Mouse (Mus musculus) heart, adult 2 months (tissue): ENCODE results near the gene Ppp1cc. TPM values are rescaled to one million over a fixed set of nuclear protein-coding genes. Genes with fewer than 3 reads are reported as not detected.
"Not testable (repeated sequence)": the region's sequence is repeated elsewhere in the genome, so short reads cannot be mapped to it uniquely, and the experiment has no call there.

Experiments used
- DNase-seq, 2 experiments: peaks; one replicate each; pipeline ENCODE4 v3.0.0; 2021
- H3K27ac ChIP-seq: fragments of 200-600 bp; 2 replicates; pipeline ENCODE4 v1.8.1; 2022
- H3K27me3 ChIP-seq: fragments of 200-500 bp; 2 replicates; pipeline ENCODE4 v1.6.1; 2012; ENCODE audit warnings: mild to moderate bottlenecking, low read length, inconsistent platforms, mixed read lengths; ENCODE audit not compliant: control insufficient read depth, insufficient read depth
- H3K36me3 ChIP-seq: fragments of 200-500 bp; 2 replicates; pipeline ENCODE4 v1.6.1; 2012; ENCODE audit warnings: low read length, inconsistent platforms; ENCODE audit not compliant: control insufficient read depth, insufficient read depth
- H3K4me1 ChIP-seq: fragments of 200-500 bp; 2 replicates; pipeline ENCODE4 v1.6.1; 2011; ENCODE audit warnings: low read length; ENCODE audit not compliant: control insufficient read depth, insufficient read depth
- H3K4me3 ChIP-seq: fragments of 200-600 bp; 2 replicates; pipeline ENCODE4 v1.8.1; 2022
- H3K79me2 ChIP-seq: fragments of 200-500 bp; replicated peaks from 2 replicates; pipeline ENCODE4 v1.6.1; 2012; ENCODE audit warnings: mild to moderate bottlenecking, inconsistent platforms, low read length, moderate library complexity, mixed read lengths; ENCODE audit not compliant: control insufficient read depth, insufficient read depth
- H3K9ac ChIP-seq: fragments of 200-500 bp; 2 replicates; pipeline ENCODE4 v1.6.1; 2012; ENCODE audit warnings: low read depth, mild to moderate bottlenecking, control low read depth, inconsistent platforms, low read length, mixed read lengths
- CTCF ChIP-seq: fragments of 200-600 bp; IDR thresholded peaks from 2 replicates; pipeline ENCODE4 v1.8.1; 2022; ENCODE audit warnings: antibody characterized with exemption, mild to moderate bottlenecking, moderate library complexity
- EP300 ChIP-seq: fragments of 200-500 bp; IDR thresholded peaks from 2 replicates; pipeline ENCODE4 v1.6.1; 2011; ENCODE audit warnings: low read depth, low read length, control low read depth; ENCODE audit not compliant: insufficient read depth
- POLR2A ChIP-seq: fragments of 200-500 bp; IDR thresholded peaks from 2 replicates; pipeline ENCODE4 v1.6.1; 2011; ENCODE audit warnings: mild to moderate bottlenecking, low read depth, low read length, control low read depth; ENCODE audit not compliant: insufficient read depth
- WGBS: fragments of 180-500 bp; shearing (Covaris S2); methylation state at CpG from one replicate; pipeline ENCODE4 v1.1.7; 2018; 5-methylcytosine and 5-hydroxymethylcytosine counted together
- intact Hi-C: fragments of 180-260 bp; cut with DNase I; formaldehyde crosslinking; loops from one replicate; pipeline ENCODE4 v1.15.1; 2025
- polyA plus RNA-seq: library from polyadenylated mRNA; depleted of rRNA; stranded (reverse); fragments of >200 nt; gene quantifications from 2 replicates; pipeline ENCODE4 v1.2.3, GENCODE M21; 2012
- total RNA-seq, 2 experiments: library from RNA; stranded (reverse); gene quantifications; 2 replicates each; pipeline ENCODE4 v1.2.3; 2021

The Ppp1cc gene
- total and polyA plus RNA-seq, 3 experiments, result 59.7 to 127 (median 101) TPM

DNA sequence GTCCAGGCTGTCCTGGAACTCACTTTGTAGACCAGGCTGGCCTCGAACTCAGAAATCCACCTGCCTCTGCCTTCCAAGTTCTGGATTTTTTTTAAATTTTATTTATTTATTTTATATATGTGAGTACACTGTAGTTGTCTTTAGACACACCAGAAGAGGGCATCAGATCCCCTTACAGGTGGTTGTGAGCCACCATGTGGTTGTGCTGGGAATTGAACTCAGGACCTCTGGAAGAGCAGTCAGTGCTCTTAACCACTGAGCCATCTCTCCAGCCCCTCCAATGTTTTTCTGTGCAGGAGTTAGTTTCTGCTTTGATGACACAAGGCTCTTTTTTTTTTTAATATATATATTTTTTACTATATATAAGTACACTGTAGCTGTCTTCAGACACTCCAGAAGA is 54.7 kb downstream of the Ppp1cc start:
- intact Hi-C loops, H3K27ac ChIP-seq, H3K9ac ChIP-seq, H3K79me2 ChIP-seq, DNase-seq, H3K4me1 ChIP-seq, H3K27me3 ChIP-seq, H3K36me3 ChIP-seq, H3K4me3 ChIP-seq: not testable (repeated sequence)
- TF ChIP-seq CTCF, result peak; percentile 22
- 100% methylated on average over 1 of the region's 1 CpGs for WGBS

- WGBS, result 88% methylated on average over 6 of the region's 6 CpGs
- TF ChIP-seq POLR2A, result no peak
- no peak for TF ChIP-seq CTCF
- TF ChIP-seq EP300, result no peak
- H3K27me3 ChIP-seq, result no peaks in the 10 kb centered on the region
- DNase-seq, result no peak
- H3K4me3 ChIP-seq, result no peak overlapping the region
- intact Hi-C loops, result no loop called here
- no peak overlapping the region for H3K9ac ChIP-seq
- H3K27ac ChIP-seq, result no peak overlapping the region
- H3K4me1 ChIP-seq, result no peaks in the 10 kb centered on the region; the same call in 1 of the 2 replicates
- no peaks in the 10 kb centered on the region for H3K79me2 ChIP-seq
- H3K36me3 ChIP-seq, result no peaks in the 10 kb centered on the region
Observed at GRCm38 (mm10) chr5:122213861-122214260, 55.8 kb downstream of the Ppp1cc start.

DNA sequence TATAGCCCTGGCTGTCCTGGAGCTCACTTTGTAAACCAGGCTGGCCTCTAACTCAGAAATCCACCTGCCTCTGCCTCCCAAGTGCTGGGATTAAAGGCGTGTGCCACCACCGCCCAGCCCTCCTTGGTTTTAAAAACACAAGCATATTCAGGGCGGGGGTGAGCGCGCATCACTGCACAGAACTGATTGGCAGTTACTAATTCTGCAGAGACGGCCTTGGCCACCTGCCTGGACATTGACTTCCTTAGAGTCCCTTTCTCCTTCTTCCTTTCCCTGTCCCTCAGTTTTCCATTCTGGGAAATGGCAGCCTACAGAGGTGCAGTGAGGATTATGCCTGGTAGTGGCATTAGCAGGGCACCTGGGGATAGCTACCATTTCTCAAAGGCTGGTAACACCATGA is 59.6 kb downstream of the Ppp1cc start:
- intact Hi-C loops, result no loop called here
- Histone ChIP-seq H3K9ac (no peak overlapping the region), H3K4me1 (peaks cover 1% of the 10 kb centered on the region; the same call in 1 of the 2 replicates), H3K27ac (no peak overlapping the region), H3K36me3 (no peaks in the 10 kb centered on the region), H3K27me3 (no peaks in the 10 kb centered on the region), H3K79me2 (no peaks in the 10 kb centered on the region), H3K4me3 (no peak overlapping the region)
- TF ChIP-seq CTCF, result no peak
- no peak for TF ChIP-seq POLR2A
- TF ChIP-seq EP300, result no peak
- no peak for DNase-seq
- WGBS, result 84% methylated on average over 6 of the region's 6 CpGs

DNA sequence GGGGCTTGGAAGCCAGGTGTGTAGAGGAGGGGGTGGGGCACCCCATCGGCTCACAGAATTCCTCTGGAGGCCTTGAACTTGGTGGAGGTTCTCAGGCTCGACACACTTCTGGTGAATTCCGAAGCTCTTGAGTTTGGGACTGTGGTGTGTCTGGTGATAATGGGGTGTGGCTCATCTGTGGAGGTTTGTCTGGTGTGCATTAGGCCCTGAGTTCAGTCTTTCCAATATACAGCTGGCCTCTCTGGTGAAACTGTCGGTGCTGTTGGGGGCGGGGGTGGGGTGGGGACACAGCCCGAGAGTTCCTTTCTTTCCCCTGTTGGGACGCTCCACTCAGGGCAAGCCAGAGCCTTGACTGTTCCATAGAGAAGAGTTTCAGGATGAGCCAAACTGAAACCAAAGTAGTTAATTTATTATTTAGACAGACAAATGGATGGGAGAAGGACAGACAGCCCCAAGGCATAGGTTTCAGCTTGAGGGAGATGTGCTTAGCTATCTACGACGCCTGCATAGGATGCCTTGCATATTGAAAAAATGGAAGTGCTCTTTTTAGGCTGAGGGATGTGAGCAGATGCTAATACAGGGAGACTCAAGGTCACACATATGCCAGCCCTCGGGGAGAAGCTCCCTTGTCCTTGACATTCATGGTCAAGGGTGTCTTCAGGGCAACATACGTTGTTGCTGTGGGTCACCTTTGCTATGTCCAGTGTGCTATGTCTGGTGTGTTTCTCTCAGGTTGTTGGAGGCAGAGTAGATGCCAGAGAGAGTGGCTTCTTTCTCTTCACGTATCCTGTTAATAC is 60.2 kb downstream of the Ppp1cc start:
- WGBS, result 82% methylated on average over 12 of the region's 12 CpGs
- H3K27me3 ChIP-seq, result no peaks in the 10 kb centered on the region
- H3K4me3 ChIP-seq, result no peak overlapping the region
- DNase-seq, result no peak
- no peak overlapping the region for H3K9ac ChIP-seq
- no peak for TF ChIP-seq POLR2A
- H3K27ac ChIP-seq, result no peak overlapping the region
- H3K36me3 ChIP-seq, result no peaks in the 10 kb centered on the region
- no peaks in the 10 kb centered on the region for H3K79me2 ChIP-seq
- H3K4me1 ChIP-seq, result peaks cover 1% of the 10 kb centered on the region; the same call in 1 of the 2 replicates
- intact Hi-C loops, result no loop called here

- no peak for DNase-seq
- H3K36me3 ChIP-seq, result no peaks in the 10 kb centered on the region
- H3K27me3 ChIP-seq, result no peaks in the 10 kb centered on the region
- H3K9ac ChIP-seq, result no peak overlapping the region
- no peak overlapping the region for H3K4me3 ChIP-seq
- H3K27ac ChIP-seq, result no peak overlapping the region
- 74% methylated on average over 7 of the region's 7 CpGs for WGBS
- peaks cover 1% of the 10 kb centered on the region; the same call in 1 of the 2 replicates for H3K4me1 ChIP-seq
- no peak for TF ChIP-seq EP300
- no peak for TF ChIP-seq POLR2A
- TF ChIP-seq CTCF, result no peak
- H3K79me2 ChIP-seq, result no peaks in the 10 kb centered on the region
- intact Hi-C loops, result no loop called here
Observed at GRCm38 (mm10) chr5:122218928-122219327, 60.9 kb downstream of the Ppp1cc start.

DNA sequence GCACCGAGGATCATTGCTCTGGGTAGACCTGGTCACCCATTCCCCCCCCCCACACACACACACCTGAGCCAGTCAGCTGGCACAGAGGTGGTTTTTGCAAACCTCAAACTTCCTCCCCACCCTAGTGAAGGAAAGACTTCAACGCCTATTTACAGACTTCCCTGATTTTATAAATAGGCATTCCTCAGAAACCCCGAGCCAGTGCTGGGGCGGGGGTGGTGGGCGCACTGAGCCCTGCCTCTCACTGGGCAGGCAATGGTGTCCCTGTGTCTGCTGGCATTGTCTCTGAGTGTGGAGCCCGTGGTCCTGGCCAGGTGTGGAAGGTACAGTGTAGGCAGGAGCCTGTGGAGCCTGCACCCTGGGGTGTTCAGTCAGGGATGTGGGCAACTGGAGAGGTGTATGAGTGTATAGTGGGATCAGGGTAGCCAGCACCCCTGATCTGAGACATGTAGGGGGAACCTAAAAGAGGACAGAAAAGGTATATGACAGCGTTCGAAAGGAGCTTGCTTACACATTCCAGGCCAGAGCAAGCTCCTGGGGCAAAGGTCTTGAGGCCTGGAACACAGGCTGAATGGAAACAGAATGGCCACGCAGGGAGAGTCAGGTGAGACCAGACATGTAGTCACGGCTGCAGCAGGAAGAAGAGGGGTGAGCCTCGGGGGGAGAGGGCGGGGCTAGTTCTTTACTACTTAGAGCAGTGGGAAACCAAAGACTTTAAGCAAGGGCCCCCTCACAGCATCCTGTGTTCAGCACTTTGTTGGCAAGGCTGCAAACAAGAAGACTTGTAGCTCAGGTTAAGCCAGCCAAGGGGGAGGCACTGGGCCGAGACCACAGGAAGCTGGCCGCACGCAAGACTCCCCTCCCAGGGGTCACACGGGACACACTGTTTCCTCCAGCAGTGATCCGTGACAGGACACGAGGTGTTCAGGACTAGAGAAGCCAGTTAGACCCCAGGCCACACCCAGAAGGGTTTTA is 61.9 kb downstream of the Ppp1cc start:
- Histone ChIP-seq H3K4me3 (no peak overlapping the region), H3K4me1 (peaks cover 1% of the 10 kb centered on the region; the same call in 1 of the 2 replicates), H3K27ac (no peak overlapping the region), H3K79me2 (no peaks in the 10 kb centered on the region), H3K36me3 (no peaks in the 10 kb centered on the region), H3K27me3 (no peaks in the 10 kb centered on the region), H3K9ac (0 out of 2 replicates have a peak overlapping the region, but pooled peaks have one; percentile 18)
- TF ChIP-seq CTCF (no peak), POLR2A (no peak), EP300 (no peak)
- intact Hi-C loops, result no loop called here
- peak in 1 of 2 experiments; percentile 68 for DNase-seq
- 48% methylated on average over 18 of the region's 18 CpGs for WGBS
